Mouse (Mus musculus) ES-E14 (cell line): Measurements from ENCODE around the gene Nfib.

Experiments
- CHD2 ChIP-seq: IDR thresholded peaks from 2 replicates; pipeline ENCODE4 v1.6.1; 2014; ENCODE audit warnings: mild to moderate bottlenecking, low read depth, low read length, inconsistent platforms
- HCFC1 ChIP-seq: IDR thresholded peaks from 2 replicates; pipeline ENCODE4 v1.6.1; 2012; ENCODE audit warnings: low read length, inconsistent platforms, borderline replicate concordance; ENCODE audit not compliant: insufficient read depth
- MAFK ChIP-seq: IDR thresholded peaks from 2 replicates; pipeline ENCODE4 v1.6.1; 2014; ENCODE audit warnings: mild to moderate bottlenecking, low read depth, low read length, inconsistent platforms; ENCODE audit not compliant: insufficient read depth
- ZC3H11A ChIP-seq: IDR thresholded peaks from 2 replicates; pipeline ENCODE4 v1.6.1; 2012; ENCODE audit warnings: low read depth, mild to moderate bottlenecking, inconsistent platforms, low read length, borderline replicate concordance
- ZNF384 ChIP-seq: IDR thresholded peaks from 2 replicates; pipeline ENCODE4 v1.6.1; 2012; ENCODE audit warnings: low read depth, low read length, inconsistent platforms

DNA sequence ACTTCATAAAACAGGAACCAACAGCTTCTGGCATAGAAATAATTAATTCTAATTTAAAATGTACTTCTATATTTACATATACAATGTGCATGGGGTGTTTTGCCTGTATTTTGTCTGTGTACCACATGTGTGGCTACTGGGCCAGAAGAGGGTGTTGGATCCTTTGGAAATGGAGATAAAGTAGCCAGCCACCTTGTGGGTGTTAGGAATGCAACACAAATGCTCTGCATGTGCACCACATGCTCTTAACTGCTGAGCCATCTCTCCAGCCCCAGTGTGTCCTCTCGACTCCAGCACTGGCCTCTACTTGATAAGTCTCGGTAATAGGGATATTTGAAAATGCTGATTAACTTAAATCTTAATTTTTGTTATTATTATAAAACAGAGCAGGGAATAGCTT, 418.6 kb downstream of the Nfib start:
- TF ChIP-seq ZC3H11A (no peak), CHD2 (no peak), ZNF384 (no peak), MAFK (no peak), HCFC1 (no peak)
